Mouse (Mus musculus) ES-E14 (cell line): Measurements from ENCODE around the gene Ski. TPM values are rescaled to one million over a fixed set of nuclear protein-coding genes. Genes with fewer than 3 reads are reported as not detected.
A peak's percentile ranks its signal among the peaks of the same experiment; 100 is the strongest.

Experiments used
- DNase-seq: peaks from one replicate; pipeline ENCODE4 v3.0.0-alpha.2; 2013; ENCODE audit warnings: low read depth, low spot score
- H3K27ac ChIP-seq: 2 replicates; pipeline ENCODE4 v1.5.1; 2012; ENCODE audit warnings: low read depth, mild to moderate bottlenecking, low read length, moderate library complexity, mixed read lengths; ENCODE audit not compliant: poor library complexity, insufficient read depth, severe bottlenecking
- H3K36me3 ChIP-seq: 2 replicates; pipeline ENCODE4 v1.6.1; 2012; ENCODE audit warnings: mild to moderate bottlenecking, low read length, moderate library complexity, mixed read lengths; ENCODE audit not compliant: control insufficient read depth, poor library complexity, insufficient read depth, severe bottlenecking
- H3K4me1 ChIP-seq, 2 experiments: fragments of 150-350 bp in 1 of 2; sonication (generic) in 1 of 2; 2 replicates each; pipeline ENCODE4 v1.6.1; 2012; ENCODE audit warnings: low read length in 2 of 2, mild to moderate bottlenecking in 1 of 2, mixed read lengths in 1 of 2; ENCODE audit not compliant: control insufficient read depth in 2 of 2, insufficient read depth in 2 of 2, poor library complexity in 1 of 2
- H3K4me3 ChIP-seq, 2 experiments: fragments of 150-350 bp in 1 of 2; sonication (generic) in 1 of 2; 2 replicates each; pipeline ENCODE4 v1.5.1; 2012; ENCODE audit warnings: low read length in 2 of 2, low read depth in 1 of 2, mild to moderate bottlenecking in 1 of 2, mixed read lengths in 1 of 2; ENCODE audit not compliant: insufficient read depth in 1 of 2, poor library complexity in 1 of 2, severe bottlenecking in 1 of 2
- H3K9ac ChIP-seq: 2 replicates; pipeline ENCODE4 v1.6.1; 2012; ENCODE audit warnings: low read depth, mild to moderate bottlenecking, low read length, mixed read lengths; ENCODE audit not compliant: poor library complexity, insufficient read depth, severe bottlenecking
- H3K9me3 ChIP-seq: fragments of 150-350 bp; sonication (generic); 2 replicates; pipeline ENCODE4 v1.6.1; 2012; ENCODE audit warnings: low read depth, mild to moderate bottlenecking, low read length; ENCODE audit not compliant: control insufficient read depth, insufficient read depth
- CHD2 ChIP-seq: IDR thresholded peaks from 2 replicates; pipeline ENCODE4 v1.6.1; 2014; ENCODE audit warnings: mild to moderate bottlenecking, low read depth, low read length, inconsistent platforms
- HCFC1 ChIP-seq: IDR thresholded peaks from 2 replicates; pipeline ENCODE4 v1.6.1; 2012; ENCODE audit warnings: low read length, inconsistent platforms, borderline replicate concordance; ENCODE audit not compliant: insufficient read depth
- MAFK ChIP-seq: IDR thresholded peaks from 2 replicates; pipeline ENCODE4 v1.6.1; 2014; ENCODE audit warnings: mild to moderate bottlenecking, low read depth, low read length, inconsistent platforms; ENCODE audit not compliant: insufficient read depth
- ZC3H11A ChIP-seq: IDR thresholded peaks from 2 replicates; pipeline ENCODE4 v1.6.1; 2012; ENCODE audit warnings: low read depth, mild to moderate bottlenecking, inconsistent platforms, low read length, borderline replicate concordance
- ZNF384 ChIP-seq: IDR thresholded peaks from 2 replicates; pipeline ENCODE4 v1.6.1; 2012; ENCODE audit warnings: low read depth, low read length, inconsistent platforms
- in situ Hi-C, 2 experiments: fragments of 600-800 bp; cut with MboI; formaldehyde crosslinking; loops; one replicate each; pipeline ENCODE4 v1.15.1; 2025; ENCODE audit warnings: low sequenced_read_pairs in 2 of 2, inconsistent platforms in 1 of 2; ENCODE audit not compliant: unreplicated experiment in 2 of 2
- total RNA-seq: library from RNA; depleted of rRNA; stranded (reverse); fragments of 300-350 nt; gene quantifications from 2 replicates; pipeline ENCODE4 v1.2.3, GENCODE M21; 2012

Ski gene
- total RNA-seq, 1 experiment, result 30.2 TPM

DNA sequence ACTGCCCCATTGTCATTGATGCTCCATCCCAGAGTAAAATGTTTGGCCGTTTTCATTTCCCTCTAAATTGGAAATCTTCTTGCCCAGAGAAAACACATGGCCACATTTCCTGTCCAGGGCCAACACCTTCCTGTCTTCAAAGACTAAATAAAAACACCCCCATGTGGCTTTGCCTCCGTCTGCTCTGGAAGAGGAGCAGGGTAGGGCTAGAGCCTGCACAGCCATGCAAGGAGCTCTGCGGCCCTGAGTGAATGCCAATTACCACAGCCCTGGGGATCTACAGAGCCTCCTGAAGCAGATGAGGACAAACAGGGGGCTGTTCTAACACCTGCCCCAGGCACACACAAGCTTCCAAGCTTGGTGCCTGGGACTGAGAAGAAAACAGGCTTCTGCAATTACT lies 46.2 kb downstream of the Ski start:
- H3K36me3 ChIP-seq, result peaks cover 3% of the 10 kb centered on the region; the same call in 1 of the 2 replicates
- in situ Hi-C loops, result no loop called here
- H3K9me3 ChIP-seq, result no peaks in the 10 kb centered on the region
- H3K4me1 ChIP-seq, result peaks cover 34 to 61% of the 10 kb centered on the region in 2 experiments
- TF ChIP-seq ZC3H11A (no peak), ZNF384 (no peak), MAFK (no peak), HCFC1 (no peak), CHD2 (no peak)
- no peak for DNase-seq
- 0 out of 2 replicates have a peak overlapping the region, but pooled peaks have one; percentile 29 for H3K27ac ChIP-seq
- no peak overlapping the region for H3K9ac ChIP-seq
- no peak overlapping the region for H3K4me3 ChIP-seq

DNA sequence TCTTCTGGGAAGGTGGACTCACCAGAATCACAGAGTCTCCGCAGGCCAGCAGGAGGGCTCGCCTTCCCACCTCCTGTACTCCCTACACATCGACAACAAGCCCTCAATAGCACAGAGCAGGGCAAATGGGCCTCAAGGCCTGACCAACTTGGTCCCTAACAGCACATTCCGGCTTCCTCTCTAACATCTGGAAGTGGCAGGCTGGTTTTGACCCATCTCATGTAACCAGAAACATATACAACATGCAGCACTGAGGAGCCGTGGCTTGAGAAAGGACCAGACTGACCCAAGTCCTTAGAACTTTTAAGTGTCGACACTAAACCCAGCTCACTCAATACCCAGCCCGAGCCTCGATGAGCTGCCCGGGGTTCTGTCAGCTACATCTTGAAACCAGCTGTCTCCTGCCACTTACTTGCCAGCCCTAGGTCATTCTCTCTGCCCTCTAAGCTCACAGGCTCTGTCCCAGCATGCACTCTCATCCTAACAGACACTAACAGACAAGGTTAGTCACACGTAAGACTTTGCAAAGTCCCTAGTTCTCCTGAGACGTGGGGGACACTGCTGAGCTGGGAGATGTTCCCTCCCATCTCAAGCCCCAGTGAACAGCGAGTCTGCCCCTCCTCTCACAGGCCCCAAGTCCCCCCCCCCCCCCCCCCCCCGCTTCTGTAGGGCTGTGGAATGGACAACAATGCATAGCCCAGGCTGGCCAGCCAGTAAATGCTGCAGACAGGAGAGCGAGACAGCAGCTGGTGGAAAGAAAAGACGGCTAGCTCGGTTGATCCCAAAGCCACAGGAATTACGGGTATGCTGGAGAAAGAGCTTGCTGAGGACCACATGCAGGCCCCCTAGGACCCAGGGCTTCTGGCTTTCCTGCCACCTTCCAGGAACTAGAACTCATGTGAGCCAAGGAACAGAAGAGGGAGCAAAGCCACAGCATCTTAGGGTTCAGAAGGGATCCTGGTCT lies 48.3 kb downstream of the Ski start:
- Histone ChIP-seq H3K9ac (peak overlapping the region; percentile 49; the same call in 1 of the 2 replicates), H3K9me3 (no peaks in the 10 kb centered on the region), H3K4me3 (peak overlapping the region; percentile 25 to 46; a peak in 3 of 4 replicates), H3K27ac (peak overlapping the region; percentile 69), H3K36me3 (no peaks in the 10 kb centered on the region; the same call in 1 of the 2 replicates), H3K4me1 (peaks cover 34 to 56% of the 10 kb centered on the region in 2 experiments)
- in situ Hi-C loops, result no loop called here
- DNase-seq, result no peak
- TF ChIP-seq MAFK, result no peak
- no peak for TF ChIP-seq HCFC1
- TF ChIP-seq ZNF384, result no peak
- TF ChIP-seq ZC3H11A, result no peak
- TF ChIP-seq CHD2, result no peak

DNA sequence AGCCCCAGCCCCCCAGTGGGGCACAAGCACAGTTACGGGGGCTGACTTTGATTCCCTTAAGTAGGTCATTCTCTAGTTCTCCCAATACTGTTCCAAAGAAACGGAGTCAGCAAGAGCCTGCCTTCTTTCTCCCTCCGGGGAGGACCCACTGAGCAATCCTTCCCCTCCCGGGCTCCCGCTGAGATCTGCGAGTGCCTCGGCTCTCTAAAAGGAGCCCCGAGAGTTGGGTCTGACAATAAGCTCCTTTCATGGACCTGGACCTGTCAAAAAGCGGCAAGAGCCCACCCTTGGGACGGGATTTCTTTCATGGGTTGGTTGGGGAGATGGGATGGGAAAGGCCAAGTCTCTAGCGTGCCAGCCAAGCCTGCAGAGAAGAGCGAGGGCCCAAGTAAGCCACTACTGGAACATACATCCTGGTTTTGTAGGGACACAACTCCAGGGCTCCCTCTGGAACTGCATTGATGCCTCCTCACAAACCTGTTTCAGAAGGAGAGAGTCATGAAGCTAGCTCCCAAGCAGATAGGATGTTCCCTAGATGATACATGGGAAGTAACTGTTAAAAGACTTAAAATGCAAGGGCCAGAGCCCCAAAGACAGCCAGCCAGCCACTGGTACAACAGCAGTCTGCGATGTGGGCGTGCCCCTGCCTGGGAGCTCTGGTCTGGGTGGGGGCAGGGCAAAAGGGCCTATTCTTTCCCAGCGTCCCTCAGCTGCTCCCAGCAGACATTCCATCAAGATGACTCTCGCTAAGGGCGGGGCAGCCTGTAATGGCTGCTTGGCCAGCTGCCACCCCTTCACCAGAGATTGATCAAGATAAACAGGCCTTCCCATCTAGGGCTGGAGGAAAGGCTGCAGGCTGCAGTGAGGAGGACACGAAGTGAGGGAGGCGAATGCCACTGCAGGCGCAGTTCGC lies 49.2 kb downstream of the Ski start:
- H3K4me1 ChIP-seq, result peaks cover 34 to 48% of the 10 kb centered on the region in 2 experiments

DNA sequence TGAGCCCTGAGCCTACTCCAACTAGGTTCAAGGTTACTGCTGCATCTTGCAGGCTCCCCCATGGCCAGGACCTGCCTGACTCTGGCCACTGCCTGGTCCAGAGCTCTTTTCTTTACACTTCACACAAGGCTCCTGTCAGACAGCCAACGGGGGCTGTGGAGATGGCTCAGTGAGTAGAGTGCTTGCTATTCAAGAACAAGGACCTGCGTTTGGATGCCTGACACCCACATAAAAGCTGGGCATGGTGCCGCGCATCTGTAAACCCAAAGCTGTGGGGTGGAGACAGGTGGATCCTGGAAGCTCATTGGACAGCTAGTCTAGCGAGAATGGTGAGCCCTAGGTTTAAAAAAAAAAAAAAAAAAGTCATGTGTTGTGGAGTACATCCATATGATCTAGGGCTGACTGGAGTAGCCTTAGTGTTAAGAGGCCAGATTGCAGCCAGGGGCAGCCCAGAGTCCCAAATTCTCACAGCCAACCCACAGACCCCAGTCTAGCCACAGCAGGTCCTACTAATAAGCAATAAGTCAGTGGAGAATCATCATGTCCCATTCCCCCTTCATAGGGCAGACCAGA lies 50.3 kb downstream of the Ski start:
- Histone ChIP-seq H3K27ac (no peak overlapping the region), H3K36me3 (no peaks in the 10 kb centered on the region; the same call in 1 of the 2 replicates), H3K9me3 (no peaks in the 10 kb centered on the region), H3K4me3 (peak overlapping the region in 1 of 2 experiments; percentile 45; a peak in 1 of 4 replicates), H3K4me1 (peaks cover 29 to 43% of the 10 kb centered on the region in 2 experiments), H3K9ac (no peak overlapping the region)
- no peak for DNase-seq
- TF ChIP-seq HCFC1, result no peak
- 0 out of 2 replicates have a peak, but pooled peaks have one; percentile 59 for TF ChIP-seq ZNF384
- in situ Hi-C loops, result no loop called here

More for the DNA sequence above, 49.2 kb downstream of the Ski start:
- Histone ChIP-seq H3K9ac (peak overlapping the region; percentile 68), H3K9me3 (no peaks in the 10 kb centered on the region), H3K36me3 (no peaks in the 10 kb centered on the region; the same call in 1 of the 2 replicates), H3K27ac (peak overlapping the region; percentile 74), H3K4me3 (peak overlapping the region; percentile 25 to 46)
- in situ Hi-C loops, result no loop called here
- peak; percentile 86 for DNase-seq
- TF ChIP-seq CHD2 (peak; percentile 75; the same call in 1 of the 2 replicates), ZNF384 (no peak)
